Mouse (Mus musculus) midbrain, embryonic 14.5 days (tissue): ENCODE data around the gene Tenm2. TPM values are rescaled to one million over a fixed set of nuclear protein-coding genes. Genes with fewer than 3 reads are reported as not detected.

Experiments
- ATAC-seq: fragments of 200-750 bp; cut with Nextera tagmentation; 2 replicates; pipeline ENCODE4 v1.8.0; 2017; ENCODE audit warnings: moderate number of reproducible peaks, moderate library complexity; ENCODE audit not compliant: low FRiP score, low TSS enrichment
- DNase-seq: peaks from one replicate; pipeline ENCODE4 v3.0.0-alpha.2; 2015
- H3K27ac ChIP-seq: fragments of 300-500 bp; sonication (generic); replicated peaks from 2 replicates; pipeline ENCODE4 v1.5.1; 2014; ENCODE audit warnings: mild to moderate bottlenecking, low read depth, low read length, moderate library complexity
- H3K27me3 ChIP-seq: fragments of 300-500 bp; sonication (generic); 2 replicates; pipeline ENCODE4 v1.6.1; 2014; ENCODE audit warnings: low read length, control low read depth, mixed read lengths; ENCODE audit not compliant: control insufficient read depth, insufficient read depth
- H3K36me3 ChIP-seq: fragments of 300-500 bp; sonication (generic); 2 replicates; pipeline ENCODE4 v1.6.1; 2014; ENCODE audit warnings: low read length, control low read depth; ENCODE audit not compliant: control insufficient read depth, insufficient read depth
- H3K4me1 ChIP-seq: fragments of 300-500 bp; sonication (generic); 2 replicates; pipeline ENCODE4 v1.6.1; 2014; ENCODE audit warnings: mild to moderate bottlenecking, antibody characterized with exemption, low read length, control low read depth; ENCODE audit not compliant: control insufficient read depth, insufficient read depth
- H3K4me2 ChIP-seq: fragments of 300-500 bp; sonication (generic); 2 replicates; pipeline ENCODE4 v1.6.1; 2014; ENCODE audit warnings: mild to moderate bottlenecking, low read length, moderate library complexity
- H3K4me3 ChIP-seq: fragments of 300-500 bp; sonication (generic); replicated peaks from 2 replicates; pipeline ENCODE4 v1.5.1; 2014; ENCODE audit warnings: low read depth, low read length
- H3K9ac ChIP-seq: fragments of 300-500 bp; sonication (generic); replicated peaks from 2 replicates; pipeline ENCODE4 v1.6.1; 2014; ENCODE audit warnings: mild to moderate bottlenecking, low read length, moderate library complexity
- H3K9me3 ChIP-seq: fragments of 300-500 bp; sonication (generic); 2 replicates; pipeline ENCODE4 v1.6.1; 2016; ENCODE audit warnings: low read length, control low read depth, mixed read lengths; ENCODE audit not compliant: control insufficient read depth
- WGBS: fragments of 180-500 bp; shearing (Covaris S2); extraction: QIAGEN DNeasy Blood & Tissue Kit; methylation state at CpG from one replicate; pipeline ENCODE4 v1.1.7; 2014; 5-methylcytosine and 5-hydroxymethylcytosine counted together
- polyA plus RNA-seq: library from polyadenylated mRNA; unstranded; fragments of >200 nt; fragmentation: Nextera tagmentation; extraction: Ambion mirVana; gene quantifications from 2 replicates; pipeline ENCODE4 v1.2.1, GENCODE M21; 2014

Tenm2 gene
- polyA plus RNA-seq, 1 experiment from 2014 or later: 52.8 TPM

GRCm38 (mm10) chr11:36000038-36000437, 1235.7 kb downstream of the Tenm2 start:
- no peak overlapping the region for H3K4me2 ChIP-seq
- no peaks in the 10 kb centered on the region for H3K36me3 ChIP-seq
- no peaks in the 10 kb centered on the region for H3K9me3 ChIP-seq
- WGBS: 2% methylated on average over 4 of the region's 4 CpGs
- H3K27ac ChIP-seq: no peak overlapping the region
- H3K9ac ChIP-seq: no peak overlapping the region
- no peaks in the 10 kb centered on the region for H3K27me3 ChIP-seq
- H3K4me3 ChIP-seq: no peak overlapping the region
- H3K4me1 ChIP-seq: peaks cover 13% of the 10 kb centered on the region
- ATAC-seq (no peak), DNase-seq (peak; percentile 62)

- no peak for ATAC-seq
- Histone ChIP-seq H3K27me3 (no peaks in the 10 kb centered on the region), H3K9me3 (no peaks in the 10 kb centered on the region), H3K36me3 (no peaks in the 10 kb centered on the region), H3K4me1 (peaks cover 13% of the 10 kb centered on the region), H3K27ac (no peak overlapping the region), H3K9ac (no peak overlapping the region), H3K4me3 (no peak overlapping the region), H3K4me2 (no peak overlapping the region)
- no peak for DNase-seq
- WGBS: 80% methylated on average over 12 of the region's 12 CpGs
Measured at GRCm38 (mm10) chr11:35998048-35998447, 1237.7 kb downstream of the Tenm2 start.

- Histone ChIP-seq H3K27me3 (no peaks in the 10 kb centered on the region), H3K9ac (no peak overlapping the region), H3K36me3 (no peaks in the 10 kb centered on the region), H3K4me2 (no peak overlapping the region), H3K9me3 (no peaks in the 10 kb centered on the region), H3K4me3 (no peak overlapping the region), H3K27ac (no peak overlapping the region), H3K4me1 (peaks cover 9% of the 10 kb centered on the region)
- ATAC-seq (no peak), DNase-seq (no peak)
Measured at GRCm38 (mm10) chr11:35995310-35995709, 1240.5 kb downstream of the Tenm2 start.

GRCm38 (mm10) chr11:35991846-35992245, 1243.9 kb downstream of the Tenm2 start:
- 82% methylated on average over 2 of the region's 2 CpGs for WGBS
- Histone ChIP-seq H3K4me3 (no peak overlapping the region), H3K36me3 (no peaks in the 10 kb centered on the region), H3K27ac (no peak overlapping the region), H3K9me3 (no peaks in the 10 kb centered on the region), H3K9ac (no peak overlapping the region), H3K4me2 (no peak overlapping the region), H3K27me3 (no peaks in the 10 kb centered on the region), H3K4me1 (no peaks in the 10 kb centered on the region)
- no peak for DNase-seq
- no peak for ATAC-seq

- Histone ChIP-seq H3K9me3 (no peaks in the 10 kb centered on the region), H3K9ac (no peak overlapping the region), H3K4me1 (peaks cover 4% of the 10 kb centered on the region; the same call in 1 of the 2 replicates), H3K36me3 (no peaks in the 10 kb centered on the region), H3K4me3 (no peak overlapping the region), H3K27ac (no peak overlapping the region), H3K4me2 (no peak overlapping the region), H3K27me3 (no peaks in the 10 kb centered on the region)
- 59% methylated on average over 4 of the region's 4 CpGs for WGBS
- DNase-seq: no peak
- no peak for ATAC-seq
Measured at GRCm38 (mm10) chr11:35989967-35990366, 1245.8 kb downstream of the Tenm2 start.

GRCm38 (mm10) chr11:35985841-35986393, 1249.8 kb downstream of the Tenm2 start:
- no peaks in the 10 kb centered on the region for H3K9me3 ChIP-seq
- WGBS: 2% methylated on average over 19 of the region's 19 CpGs
- H3K27me3 ChIP-seq: no peaks in the 10 kb centered on the region

GRCm38 (mm10) chr11:35982734-35983133, 1253.0 kb downstream of the Tenm2 start:
- Histone ChIP-seq H3K9ac (no peak overlapping the region), H3K27me3 (no peaks in the 10 kb centered on the region), H3K27ac (no peak overlapping the region), H3K4me1 (peaks cover 9% of the 10 kb centered on the region), H3K36me3 (no peaks in the 10 kb centered on the region), H3K9me3 (no peaks in the 10 kb centered on the region), H3K4me3 (no peak overlapping the region), H3K4me2 (no peak overlapping the region)
- DNase-seq (no peak), ATAC-seq (no peak)
- 90% methylated on average over 3 of the region's 3 CpGs for WGBS

More at GRCm38 (mm10) chr11:35985841-35986393, 1249.8 kb downstream of the Tenm2 start:
- peak overlapping the region; percentile 53 for H3K4me2 ChIP-seq
- ATAC-seq: peak; percentile 57; the same call in 1 of the 2 replicates
- H3K4me1 ChIP-seq: peaks cover 4% of the 10 kb centered on the region
- H3K9ac ChIP-seq: peak overlapping the region; percentile 32; the same call in 1 of the 2 replicates
- H3K36me3 ChIP-seq: no peaks in the 10 kb centered on the region
- H3K4me3 ChIP-seq: peak overlapping the region; percentile 26
- 0 out of 2 replicates have a peak overlapping the region, but pooled peaks have one; percentile 47 for H3K27ac ChIP-seq
- DNase-seq: peak; percentile 75

- H3K4me1 ChIP-seq: peaks cover 17% of the 10 kb centered on the region
- ATAC-seq (peak; percentile 63; the same call in 1 of the 2 replicates), DNase-seq (peak; percentile 84)
- WGBS: under 1% methylated on average over 47 of the region's 47 CpGs
- no peaks in the 10 kb centered on the region for H3K9me3 ChIP-seq
- no peaks in the 10 kb centered on the region for H3K27me3 ChIP-seq
- H3K9ac ChIP-seq: peak within 1 kb of the TSS; percentile 76
- H3K36me3 ChIP-seq: no peaks in the 10 kb centered on the region
- peak within 1 kb of the TSS; percentile 55 for H3K27ac ChIP-seq
- peak within 1 kb of the TSS; percentile 69 for H3K4me3 ChIP-seq
- peak within 1 kb of the TSS; percentile 78 for H3K4me2 ChIP-seq
Measured at GRCm38 (mm10) chr11:35980411-35980917, 1255.3 kb downstream of the Tenm2 start, which contains the start of gene Wwc1. Gene Wwc1, minus strand, starts transcription at chr11:35980527.
